Mouse (Mus musculus): ENCODE measurements around the gene Mx1. TPM values are rescaled to one million over a fixed set of nuclear protein-coding genes. Genes with fewer than 3 reads are reported as not detected.

Gene Mx1
- total and polyA plus RNA-seq, 3 experiments = 0.72 to 8.6 (median 7.8) TPM

DNA sequence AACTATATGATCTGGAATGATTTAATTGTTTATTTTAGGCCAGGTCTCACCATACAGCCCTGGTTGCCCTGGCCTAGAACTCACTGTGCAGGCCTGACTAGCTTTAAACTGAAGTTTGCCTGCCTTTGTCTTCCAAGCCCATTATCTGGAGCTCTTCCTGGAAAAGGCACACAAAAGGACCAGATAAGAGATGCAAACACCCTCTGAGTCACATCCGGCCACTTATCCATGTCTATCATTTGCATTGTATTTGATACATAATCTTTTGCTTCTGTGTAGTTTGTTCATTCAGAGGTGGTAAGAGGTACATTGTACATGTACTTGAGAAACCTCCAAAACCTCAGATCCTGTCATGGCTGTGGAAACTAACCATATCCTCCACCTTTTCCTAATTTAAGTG lies 39.1 kb downstream of the Mx1 start:
- H3K4me3 ChIP-seq (replicated peaks in 1 of 3; ENCODE audit: low read depth in 2 of 3, low read length in 2 of 3, poor library complexity in 1 of 3) = no peak overlapping the region
- peaks cover 3% of the 10 kb centered on the region for H3K9me3 ChIP-seq (replicated peaks; ENCODE audit: low read length)
- dilution Hi-C loops (cut with MboI; ENCODE audit: extremely low pct_ligation_motif_present, extremely low pct_unique_long_range_greater_than_20kb, low sequenced_read_pairs) (no loop called here), in situ Hi-C loops (cut with MboI; ENCODE audit: low pct_ligation_motif_present, low pct_unique_long_range_greater_than_20kb, low sequenced_read_pairs) (no loop called here)
- H3K9ac ChIP-seq (ENCODE audit: insufficient read depth, low read depth) = no peak overlapping the region
- no peaks in the 10 kb centered on the region for H3K36me3 ChIP-seq (replicated peaks in 1 of 2; ENCODE audit: control insufficient read depth in 1 of 2, insufficient read depth in 1 of 2, low read length in 1 of 2)
- no peak overlapping the region for H3K27ac ChIP-seq (ENCODE audit: insufficient read depth, low read depth)
- H3K4me2 ChIP-seq (ENCODE audit: insufficient read depth, low read depth, poor library complexity, severe bottlenecking) = no peak overlapping the region
- peaks cover 0 to 15% of the 10 kb centered on the region in 2 experiments; a peak in 2 of 4 replicates for H3K4me1 ChIP-seq (ENCODE audit: control insufficient read depth in 1 of 2, insufficient read depth in 2 of 2)
- no peak for DNase-seq (ENCODE audit: extremely low read depth)
- H3K79me2 ChIP-seq (replicated peaks; ENCODE audit: control insufficient read depth, extremely low read depth, insufficient read depth, poor library complexity, severe bottlenecking) = no peaks in the 10 kb centered on the region
- TF ChIP-seq MYC (IDR thresholded peaks at IDR 0.05; ENCODE audit: low read depth, low read length) (no peak), SMC3 (IDR thresholded peaks at IDR 0.05; ENCODE audit: low read depth, low read length) (no peak), MAFK (IDR thresholded peaks at IDR 0.05; ENCODE audit: insufficient replicate concordance, low read length) (no peak), ZNF384 (IDR thresholded peaks at IDR 0.05; ENCODE audit: low read depth, low read length) (no peak), JUND (conservative IDR thresholded peaks at IDR 0.05; ENCODE audit: low read depth, low read length) (no peak), TBP (conservative IDR thresholded peaks at IDR 0.05; ENCODE audit: low read depth, low read length) (no peak), NRF1 (IDR thresholded peaks at IDR 0.05; ENCODE audit: low read depth, low read length) (no peak), TCF12 (IDR thresholded peaks at IDR 0.05; ENCODE audit: low read depth, low read length) (no peak), BHLHE40 (IDR thresholded peaks at IDR 0.05; ENCODE audit: low read depth, low read length) (no peak), ELF1 (IDR thresholded peaks at IDR 0.05; ENCODE audit: low read depth, low read length) (no peak)
- H3K27me3 ChIP-seq (replicated peaks) = no peaks in the 10 kb centered on the region

DNA sequence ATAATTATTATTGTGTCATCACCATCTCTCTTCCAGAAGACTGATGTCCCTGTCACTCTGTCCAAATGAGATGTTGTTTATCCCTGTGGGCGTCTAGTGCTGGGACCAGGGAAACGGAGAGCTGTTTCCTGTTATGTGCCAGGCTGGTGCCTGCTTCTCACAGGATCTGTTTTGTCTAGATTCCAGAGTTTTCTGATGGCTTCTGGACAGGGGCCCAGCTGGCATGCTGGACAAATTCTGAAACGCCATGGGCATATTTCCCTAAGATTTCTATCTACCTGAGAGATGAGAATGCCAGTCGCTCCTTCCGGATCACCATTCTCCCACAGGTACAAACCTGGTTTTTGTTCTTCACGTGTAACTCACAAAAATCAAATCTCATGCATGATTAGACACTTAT lies 41.0 kb downstream of the Mx1 start:
- Histone ChIP-seq H3K36me3 (replicated peaks in 1 of 2; ENCODE audit: control insufficient read depth in 1 of 2, insufficient read depth in 1 of 2, low read length in 1 of 2) (no peaks in the 10 kb centered on the region), H3K4me3 (replicated peaks in 1 of 3; ENCODE audit: low read depth in 2 of 3, low read length in 2 of 3, poor library complexity in 1 of 3) (no peak overlapping the region), H3K9ac (ENCODE audit: insufficient read depth, low read depth) (no peak overlapping the region), H3K27me3 (replicated peaks) (no peaks in the 10 kb centered on the region), H3K4me1 (ENCODE audit: control insufficient read depth in 1 of 2, insufficient read depth in 2 of 2) (peaks cover 0 to 25% of the 10 kb centered on the region in 2 experiments; a peak in 3 of 4 replicates), H3K79me2 (replicated peaks; ENCODE audit: control insufficient read depth, extremely low read depth, insufficient read depth, poor library complexity, severe bottlenecking) (no peaks in the 10 kb centered on the region), H3K9me3 (replicated peaks; ENCODE audit: low read length) (peaks cover 2% of the 10 kb centered on the region), H3K4me2 (ENCODE audit: insufficient read depth, low read depth, poor library complexity, severe bottlenecking) (no peak overlapping the region), H3K27ac (ENCODE audit: insufficient read depth, low read depth) (no peak overlapping the region)
- dilution Hi-C loops (cut with MboI; ENCODE audit: extremely low pct_ligation_motif_present, extremely low pct_unique_long_range_greater_than_20kb, low sequenced_read_pairs) (no loop called here), in situ Hi-C loops (cut with MboI; ENCODE audit: low pct_ligation_motif_present, low pct_unique_long_range_greater_than_20kb, low sequenced_read_pairs) (no loop called here)
- DNase-seq (ENCODE audit: extremely low read depth) = no peak
- TF ChIP-seq USF1 (IDR thresholded peaks at IDR 0.05; ENCODE audit: low read depth, low read length) (no peak), ETS1 (conservative IDR thresholded peaks at IDR 0.05; ENCODE audit: low read depth, low read length) (no peak)

DNA sequence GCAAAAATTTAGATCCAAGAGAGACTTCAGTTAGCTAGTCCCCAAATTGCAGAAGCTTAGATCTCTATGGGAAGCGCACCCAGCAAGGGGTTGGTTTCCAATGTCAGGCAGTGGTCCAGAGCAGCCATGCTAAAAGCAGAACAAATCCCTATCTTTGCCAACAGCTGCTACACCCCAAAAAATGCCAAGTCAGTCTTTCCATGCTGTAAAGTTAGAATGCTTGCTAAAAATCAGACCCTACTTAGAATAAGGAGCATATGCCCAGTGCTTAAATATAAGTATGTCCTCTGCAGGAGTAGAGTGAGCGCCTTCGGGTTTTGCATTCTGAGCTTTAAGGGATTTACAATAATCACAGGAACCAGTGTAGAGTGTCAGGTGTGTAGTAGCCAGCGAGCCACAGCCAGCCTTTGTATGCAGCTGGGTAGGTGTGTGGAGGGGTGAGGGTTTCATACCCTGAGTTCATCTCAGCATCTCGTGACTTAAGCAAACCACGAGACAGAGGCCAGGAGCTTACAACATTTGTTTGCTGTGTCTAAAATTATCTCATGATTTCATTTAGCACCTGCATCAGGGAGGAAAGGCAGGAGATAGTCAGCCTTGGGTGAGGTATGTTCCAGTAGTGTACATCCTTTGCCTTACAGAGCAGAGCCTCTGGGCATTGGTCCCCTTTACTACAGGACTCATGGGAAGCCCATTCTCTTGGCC lies 43.8 kb downstream of the Mx1 start:
- DNase-seq (ENCODE audit: extremely low read depth) = peak; percentile 68
- Histone ChIP-seq H3K4me2 (ENCODE audit: insufficient read depth, low read depth, poor library complexity, severe bottlenecking) (no peak overlapping the region), H3K4me3 (replicated peaks in 1 of 3; ENCODE audit: low read depth in 2 of 3, low read length in 2 of 3, poor library complexity in 1 of 3) (no peak overlapping the region), H3K27ac (ENCODE audit: insufficient read depth, low read depth) (no peak overlapping the region), H3K9ac (ENCODE audit: insufficient read depth, low read depth) (no peak overlapping the region), H3K36me3 (replicated peaks in 1 of 2; ENCODE audit: control insufficient read depth in 1 of 2, insufficient read depth in 1 of 2, low read length in 1 of 2) (no peaks in the 10 kb centered on the region), H3K4me1 (ENCODE audit: control insufficient read depth in 1 of 2, insufficient read depth in 2 of 2) (peaks cover 0 to 25% of the 10 kb centered on the region in 2 experiments; a peak in 3 of 4 replicates), H3K9me3 (replicated peaks; ENCODE audit: low read length) (no peaks in the 10 kb centered on the region), H3K79me2 (replicated peaks; ENCODE audit: control insufficient read depth, extremely low read depth, insufficient read depth, poor library complexity, severe bottlenecking) (no peaks in the 10 kb centered on the region), H3K27me3 (replicated peaks) (no peaks in the 10 kb centered on the region)
- in situ Hi-C loops (cut with MboI; ENCODE audit: low pct_ligation_motif_present, low pct_unique_long_range_greater_than_20kb, low sequenced_read_pairs) = no loop called here
- dilution Hi-C loops (cut with MboI; ENCODE audit: extremely low pct_ligation_motif_present, extremely low pct_unique_long_range_greater_than_20kb, low sequenced_read_pairs) = no loop called here
- TF ChIP-seq JUN (IDR thresholded peaks at IDR 0.05; ENCODE audit: insufficient read depth, low read depth, low read length) = peak; percentile 69
- TF ChIP-seq ELF1 (IDR thresholded peaks at IDR 0.05; ENCODE audit: low read depth, low read length) = no peak
- peak; percentile 41; the same call in 1 of the 2 replicates for TF ChIP-seq MAX (IDR thresholded peaks at IDR 0.05; ENCODE audit: low read length)
- TF ChIP-seq ZMIZ1 (IDR thresholded peaks at IDR 0.05; ENCODE audit: low read depth, low read length) = no peak
- 0 out of 2 replicates have a peak, but pooled peaks have one; percentile 16 for TF ChIP-seq IRF4 (IDR thresholded peaks at IDR 0.05; ENCODE audit: low read depth, low read length)
- TF ChIP-seq HCFC1 (IDR thresholded peaks at IDR 0.05; ENCODE audit: low read depth, low read length) = no peak
- no peak for TF ChIP-seq SMC3 (IDR thresholded peaks at IDR 0.05; ENCODE audit: low read depth, low read length)
- TF ChIP-seq MYC (IDR thresholded peaks at IDR 0.05; ENCODE audit: low read depth, low read length) = no peak
- no peak for TF ChIP-seq NRF1 (IDR thresholded peaks at IDR 0.05; ENCODE audit: low read depth, low read length)
- no peak for TF ChIP-seq GABPA (IDR thresholded peaks at IDR 0.05; ENCODE audit: insufficient replicate concordance, low read depth, low read length)
- TF ChIP-seq NELFE (IDR thresholded peaks at IDR 0.05; ENCODE audit: low read depth, low read length) = no peak
- no peak for TF ChIP-seq RAD21 (IDR thresholded peaks at IDR 0.05; ENCODE audit: low read depth, low read length)
- TF ChIP-seq TCF12 (IDR thresholded peaks at IDR 0.05; ENCODE audit: low read depth, low read length) = peak; percentile 76
- TF ChIP-seq KAT2A (IDR thresholded peaks at IDR 0.05; ENCODE audit: insufficient replicate concordance, low read length) = no peak
- TF ChIP-seq MXI1 (IDR thresholded peaks at IDR 0.05; ENCODE audit: low read depth, low read length) = no peak
- no peak for TF ChIP-seq CTCF (conservative IDR thresholded peaks at IDR 0.05 in 1 of 2, IDR thresholded peaks at IDR 0.05 in 1 of 2; ENCODE audit: low read depth in 2 of 2, low read length in 2 of 2)
- no peak for TF ChIP-seq E2F4 (IDR thresholded peaks at IDR 0.05; ENCODE audit: insufficient replicate concordance, low read depth, low read length)
